Mouse (Mus musculus): ENCODE data around the gene Rasa3.

Gene Rasa3

DNA sequence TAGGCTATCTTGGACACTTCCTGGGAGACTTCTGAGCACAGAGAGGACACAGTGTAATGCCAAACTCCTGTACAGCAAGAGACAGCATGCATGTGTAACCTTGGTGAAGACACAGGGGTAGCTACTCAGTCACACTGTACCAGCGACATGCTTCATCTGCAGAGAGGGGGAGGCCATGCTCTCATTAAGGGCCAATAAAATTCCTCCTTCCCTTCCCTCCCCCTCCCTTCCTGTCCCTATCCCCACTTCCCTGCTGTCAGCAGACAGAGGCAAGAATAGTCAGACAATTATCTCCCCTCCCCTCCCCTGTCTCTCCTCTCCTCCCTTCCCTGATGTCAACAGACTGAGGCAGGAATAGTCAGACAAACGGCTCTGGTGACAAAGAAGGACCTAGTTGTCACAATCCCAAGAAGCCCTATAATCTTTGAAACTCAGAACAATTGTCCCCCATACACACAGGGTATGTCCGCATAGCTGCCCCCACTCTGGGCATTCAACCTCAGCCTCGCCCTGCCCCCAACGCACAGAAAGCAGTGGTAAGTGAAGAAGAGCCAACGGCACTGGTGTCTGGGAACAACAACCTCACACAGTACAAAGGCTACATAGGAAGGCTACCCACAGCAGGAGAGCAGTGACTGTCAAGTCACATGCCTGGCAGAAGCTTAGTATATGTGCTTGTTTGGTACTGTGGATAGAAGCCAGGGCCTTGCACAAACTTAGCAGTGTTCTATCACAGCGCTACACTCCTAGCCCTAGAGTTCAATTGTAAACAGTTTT lies 28.8 kb downstream of the Rasa3 start:
- no peak for DNase-seq (ENCODE audit: low spot score)

DNA sequence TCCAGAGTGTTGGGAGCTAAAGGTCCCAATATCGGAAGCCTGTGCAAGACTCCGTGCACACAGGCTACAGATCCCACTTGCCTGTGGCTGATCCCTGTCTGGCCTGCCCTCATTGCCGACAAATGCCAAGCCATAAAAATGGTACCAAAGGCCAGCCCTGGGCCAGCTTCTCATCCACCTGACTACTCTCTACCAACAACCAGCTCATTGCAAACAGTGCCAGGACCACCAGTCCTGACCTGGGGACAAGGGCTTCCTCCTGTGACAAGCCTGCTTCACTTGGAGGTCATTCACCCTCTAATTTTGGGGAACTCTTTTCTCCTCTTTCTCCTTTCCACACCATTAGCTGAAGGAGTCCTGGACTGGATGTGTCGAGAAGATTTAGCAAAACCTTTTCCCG lies 29.8 kb downstream of the Rasa3 start:
- DNase-seq (ENCODE audit: low spot score) = no peak

DNA sequence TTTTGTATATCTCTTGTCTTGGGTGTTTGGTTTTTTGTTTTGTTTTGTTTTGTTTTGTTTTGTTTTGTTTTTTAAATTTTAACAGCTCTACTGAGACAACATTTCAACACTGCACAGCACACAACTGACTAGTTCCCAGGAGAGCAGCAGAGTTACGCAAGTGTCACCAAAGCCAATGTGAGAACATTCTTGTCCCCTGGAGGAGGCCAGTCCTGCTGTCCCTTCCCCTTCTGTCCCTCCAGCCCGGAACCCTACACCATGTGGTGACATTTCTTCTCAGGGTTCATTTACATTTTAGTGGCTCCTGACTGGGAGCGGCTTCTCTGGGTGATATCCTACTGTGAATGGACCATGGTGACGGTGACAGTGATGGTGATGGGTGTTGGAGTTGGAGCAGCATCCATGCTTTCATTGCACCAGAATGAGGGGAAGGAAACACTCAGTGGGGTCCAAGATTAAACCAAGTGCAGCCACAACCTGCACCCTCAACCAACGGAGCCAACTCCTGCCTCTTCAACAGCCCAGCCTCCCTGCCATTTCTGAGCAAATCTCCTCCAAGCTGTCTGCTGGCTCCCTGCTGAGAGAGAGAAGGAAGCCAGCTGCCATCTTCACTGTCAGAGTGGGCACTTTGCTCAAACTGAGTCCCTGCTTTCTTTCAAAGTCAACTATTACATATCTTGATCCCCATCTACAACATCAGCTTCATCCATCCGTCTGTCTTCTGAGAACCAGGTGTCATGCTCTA lies 32.3 kb downstream of the Rasa3 start:
- DNase-seq (ENCODE audit: low spot score) = no peak

DNA sequence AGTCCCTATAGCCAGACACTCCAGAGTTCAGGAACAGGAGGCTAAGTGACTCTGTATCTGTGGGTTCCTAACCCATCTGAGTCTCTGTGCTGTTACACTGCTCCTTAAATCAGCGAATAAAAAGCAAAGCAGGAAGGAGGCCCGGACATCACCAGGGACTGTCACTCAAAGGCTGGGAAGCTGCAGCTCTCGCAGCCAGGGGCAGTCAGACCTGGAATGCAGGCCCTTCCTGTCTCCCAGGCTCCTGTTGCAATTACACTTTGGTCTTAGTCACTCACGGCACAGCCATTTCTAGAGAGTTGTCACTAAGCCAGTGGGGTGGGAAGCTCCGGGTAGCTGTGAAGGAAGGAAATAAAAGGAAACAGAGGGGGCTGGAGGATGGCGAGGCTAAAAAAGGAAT lies 33.2 kb downstream of the Rasa3 start:
- no peak for DNase-seq (ENCODE audit: low spot score)

DNA sequence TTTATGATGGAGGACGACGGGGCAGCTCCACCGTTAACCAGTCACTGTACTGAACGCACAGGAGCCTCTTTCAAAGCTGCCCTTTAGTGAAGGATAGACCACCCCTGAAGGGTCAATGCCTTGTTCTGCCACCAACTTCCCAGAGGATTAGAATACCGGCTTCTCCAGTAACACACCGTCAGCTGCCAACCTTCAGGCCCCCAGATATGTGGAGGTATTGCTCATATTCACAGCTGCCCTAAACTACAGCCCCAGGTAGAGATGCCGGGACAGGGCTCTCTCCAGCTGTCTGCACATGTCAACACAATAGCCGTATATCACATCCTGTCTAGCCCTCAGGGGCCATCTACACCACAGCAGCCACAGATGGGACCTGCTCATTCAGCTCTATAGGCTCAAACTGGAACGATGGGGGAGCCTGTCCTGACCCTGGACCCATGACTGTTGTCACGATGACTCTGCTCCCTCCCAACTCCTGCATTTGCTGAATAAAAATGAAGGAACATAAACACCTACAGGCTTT lies 34.7 kb downstream of the Rasa3 start:
- no peak for DNase-seq (ENCODE audit: low spot score)

DNA sequence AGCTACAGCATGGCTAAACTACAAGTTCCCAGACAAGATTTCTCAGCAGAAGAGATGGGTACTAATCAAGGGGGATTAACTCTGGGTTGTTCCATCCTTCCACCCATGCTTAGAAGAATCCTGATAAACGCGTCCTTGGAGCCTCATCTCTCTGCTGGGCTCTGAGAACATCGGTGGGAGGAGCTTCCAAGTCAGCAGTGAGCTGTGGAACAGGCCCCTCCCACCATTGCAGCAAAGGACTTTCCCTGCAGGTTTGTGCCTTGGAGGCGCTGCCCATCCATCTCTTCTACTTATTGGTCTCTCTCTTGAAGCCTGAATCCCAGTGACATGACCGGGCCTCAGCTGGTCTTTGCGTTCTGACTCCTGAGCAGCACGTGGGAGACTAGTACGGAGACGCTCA lies 36.2 kb downstream of the Rasa3 start:
- no peak for DNase-seq (ENCODE audit: low spot score)

DNA sequence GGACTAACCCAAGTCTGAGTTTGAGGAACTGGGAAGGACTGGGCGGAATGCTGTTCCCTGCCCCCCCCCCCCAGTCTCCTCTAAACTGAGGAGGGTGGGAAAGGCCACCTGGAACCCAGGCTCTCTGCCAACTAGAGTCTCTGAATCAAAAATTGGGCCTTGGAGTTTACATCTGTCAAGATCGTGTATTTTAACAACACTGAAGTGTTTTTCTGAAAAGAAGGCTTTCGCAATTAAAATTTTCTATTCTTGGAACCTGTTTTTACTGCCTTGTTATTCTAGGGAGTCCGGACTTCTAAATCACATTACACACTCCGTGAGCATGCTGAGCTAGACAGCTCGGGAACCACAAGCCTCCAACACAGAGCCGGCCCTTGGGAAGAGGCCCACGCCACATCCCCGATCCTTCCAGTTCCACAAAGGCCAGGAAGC lies 36.9 kb downstream of the Rasa3 start:
- DNase-seq (ENCODE audit: low spot score) = no peak

DNA sequence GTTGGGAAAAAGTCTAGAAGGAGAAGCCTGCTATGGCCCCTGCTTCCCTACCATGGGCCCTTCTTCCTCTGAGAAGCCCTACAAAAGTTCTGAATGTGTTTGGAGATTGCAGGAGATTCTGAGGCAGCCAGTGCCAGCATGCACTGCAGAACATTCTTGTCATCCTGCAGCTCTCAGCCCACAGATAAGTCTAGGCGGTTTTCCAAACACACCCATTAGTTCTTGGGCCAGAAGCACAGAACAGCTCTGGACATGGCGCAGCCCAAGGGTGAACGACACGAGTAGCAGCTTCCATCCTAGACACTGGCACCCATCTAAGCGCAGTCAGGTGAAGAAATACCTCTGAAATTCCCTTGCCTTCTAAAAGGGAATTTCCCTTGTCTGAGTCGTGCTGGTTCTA lies 44.3 kb downstream of the Rasa3 start:
- DNase-seq (ENCODE audit: low spot score) = no peak

DNA sequence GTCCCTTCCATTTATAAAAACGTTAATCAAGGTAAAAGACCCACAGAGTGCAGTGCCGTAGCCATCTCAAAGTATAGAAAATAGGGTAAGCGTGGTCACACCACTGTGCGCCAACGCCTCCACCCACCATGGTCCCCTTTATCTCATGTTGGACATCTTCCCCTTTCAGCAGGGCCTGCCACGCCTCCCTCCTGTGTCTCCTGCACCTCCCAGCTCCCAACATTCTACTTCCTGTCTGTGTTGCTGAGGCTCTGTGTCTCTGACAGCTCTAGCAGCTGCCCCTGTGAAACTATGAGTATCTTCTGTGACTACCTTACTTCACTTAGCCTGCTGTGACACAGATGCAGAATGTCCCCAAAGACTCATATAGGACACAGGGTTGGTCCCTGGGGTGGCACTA lies 45.1 kb downstream of the Rasa3 start:
- no peak for DNase-seq (ENCODE audit: low spot score)

DNA sequence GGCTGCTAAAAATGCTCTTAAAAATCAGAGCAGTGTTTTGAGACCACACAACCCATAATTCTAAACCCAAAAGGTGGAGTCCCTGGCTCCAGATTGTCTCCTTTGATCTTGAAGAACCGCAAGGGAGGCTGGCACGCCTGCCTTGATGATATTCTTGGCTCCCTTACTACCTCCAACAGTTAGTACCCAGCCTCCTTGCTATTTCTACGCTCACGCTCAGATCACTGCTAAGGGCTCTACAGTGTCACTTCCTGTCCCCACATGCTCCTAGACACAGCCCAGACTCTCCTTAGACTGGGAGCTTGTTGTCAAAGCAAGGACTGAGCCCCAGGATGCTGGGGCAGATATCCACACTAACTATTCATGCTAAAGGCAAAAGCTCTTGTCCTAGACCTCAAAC lies 46.6 kb downstream of the Rasa3 start:
- DNase-seq (ENCODE audit: low spot score) = no peak

DNA sequence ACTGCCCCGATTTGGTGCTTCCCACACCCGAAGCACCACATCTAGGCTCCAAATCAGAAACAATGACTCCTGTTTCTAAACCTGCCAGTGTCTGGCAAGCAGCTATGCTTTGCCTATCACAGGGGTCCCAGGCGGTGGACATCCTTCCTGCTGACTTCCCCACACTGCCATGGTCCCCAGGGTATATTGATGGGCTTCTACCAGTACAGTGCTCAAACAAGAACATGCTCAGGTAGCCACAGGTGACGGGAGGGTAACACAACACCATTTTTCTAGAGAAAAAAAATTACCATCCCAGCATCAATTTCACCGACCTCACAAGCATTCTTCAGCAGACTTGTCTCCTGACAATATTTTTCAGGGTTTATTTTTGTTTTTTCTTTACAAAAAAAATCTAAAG lies 47.2 kb downstream of the Rasa3 start:
- no peak for DNase-seq (ENCODE audit: low spot score)

DNA sequence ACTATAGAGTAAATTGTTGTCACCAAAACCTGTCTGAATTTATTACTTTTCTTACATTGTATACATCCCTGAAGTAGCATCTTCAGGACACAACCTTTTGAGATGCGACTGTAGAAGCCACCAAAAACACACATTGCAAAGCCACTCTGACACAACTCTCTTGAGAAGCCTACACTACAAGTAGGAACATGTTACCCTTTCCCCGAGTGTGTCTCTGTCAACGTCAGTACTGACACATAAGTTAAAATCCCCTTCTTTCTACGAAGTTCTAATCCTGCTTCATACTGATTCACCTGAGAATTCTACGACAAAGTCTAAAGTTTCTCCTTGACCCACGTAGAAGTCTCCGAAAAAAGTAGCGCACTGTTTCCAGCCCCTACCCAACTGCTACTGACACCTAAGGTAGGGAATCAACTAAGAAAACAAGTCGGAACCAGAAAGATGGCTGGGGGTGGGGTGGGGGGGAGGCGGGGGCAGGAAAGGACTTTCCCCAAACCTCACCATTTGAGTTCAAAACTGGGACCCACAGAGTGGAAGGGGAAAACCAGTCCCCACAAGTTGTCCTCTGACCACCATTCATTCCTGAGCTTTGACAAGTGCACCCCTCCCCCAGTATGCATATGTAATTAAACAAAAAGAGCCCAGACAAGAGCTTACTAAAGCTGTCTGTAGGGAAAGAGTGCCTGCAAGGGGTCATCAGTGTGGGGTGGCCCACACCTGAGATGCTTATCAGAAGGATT lies 47.9 kb downstream of the Rasa3 start:
- DNase-seq (ENCODE audit: low spot score) = no peak

DNA sequence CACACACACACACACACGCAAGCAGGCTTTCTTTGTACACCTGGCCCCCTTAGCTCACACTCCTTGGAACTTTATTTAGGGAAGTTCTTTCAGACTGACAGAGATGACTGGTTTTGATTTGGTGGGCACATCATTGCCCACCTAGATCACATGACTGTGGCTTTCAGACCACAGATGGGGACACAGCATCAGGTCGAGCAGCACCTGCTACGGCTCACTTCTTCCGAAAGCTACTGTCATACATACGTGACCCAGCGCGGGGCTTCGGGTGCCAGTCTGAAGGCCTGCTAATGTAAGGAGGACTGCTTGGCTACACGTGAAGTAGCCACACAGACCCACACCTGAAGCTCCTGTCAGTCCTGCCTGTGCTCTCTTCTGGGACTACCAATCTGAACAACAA lies 49.3 kb downstream of the Rasa3 start:
- no peak for DNase-seq (ENCODE audit: low spot score)

DNA sequence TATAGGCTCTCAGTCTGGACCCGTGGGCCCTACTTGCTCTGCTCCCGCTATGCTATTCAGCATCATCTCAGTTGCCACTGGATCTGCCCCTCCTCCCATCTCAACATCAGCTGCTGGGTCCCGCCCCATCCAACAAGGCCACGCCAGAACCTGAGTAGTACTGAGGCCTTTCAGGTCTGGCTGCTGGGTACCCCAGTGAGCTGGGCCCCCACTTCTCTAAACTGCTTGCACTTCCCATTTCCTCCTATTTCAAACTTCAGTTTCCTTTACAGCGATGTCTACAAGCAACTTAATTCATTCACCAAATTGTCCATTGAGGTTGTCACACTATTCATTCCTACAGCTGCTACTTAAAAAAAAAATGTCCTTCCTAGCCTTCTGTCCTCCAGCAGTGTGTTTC lies 49.8 kb downstream of the Rasa3 start:
- DNase-seq (ENCODE audit: low spot score) = no peak

DNA sequence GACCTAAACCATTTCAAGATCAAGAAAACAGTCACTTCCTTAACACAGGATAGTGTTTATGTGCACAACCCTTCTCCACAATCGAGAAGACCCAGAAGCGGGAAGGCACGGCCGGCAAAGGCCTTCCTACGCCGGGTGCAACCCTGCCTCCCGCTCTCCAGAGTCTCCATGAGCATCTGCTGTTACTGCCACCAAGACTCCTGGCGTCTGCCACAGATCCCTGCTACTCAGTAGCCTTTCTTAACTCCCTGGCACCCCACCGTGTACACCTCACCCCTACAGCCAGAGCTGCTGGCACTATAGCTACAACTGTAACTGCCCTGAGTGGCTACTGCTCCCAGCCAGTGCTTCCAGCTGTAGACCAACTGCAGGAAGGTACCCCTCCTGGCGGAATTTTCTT lies 51.3 kb downstream of the Rasa3 start:
- no peak for DNase-seq (ENCODE audit: low spot score)

DNA sequence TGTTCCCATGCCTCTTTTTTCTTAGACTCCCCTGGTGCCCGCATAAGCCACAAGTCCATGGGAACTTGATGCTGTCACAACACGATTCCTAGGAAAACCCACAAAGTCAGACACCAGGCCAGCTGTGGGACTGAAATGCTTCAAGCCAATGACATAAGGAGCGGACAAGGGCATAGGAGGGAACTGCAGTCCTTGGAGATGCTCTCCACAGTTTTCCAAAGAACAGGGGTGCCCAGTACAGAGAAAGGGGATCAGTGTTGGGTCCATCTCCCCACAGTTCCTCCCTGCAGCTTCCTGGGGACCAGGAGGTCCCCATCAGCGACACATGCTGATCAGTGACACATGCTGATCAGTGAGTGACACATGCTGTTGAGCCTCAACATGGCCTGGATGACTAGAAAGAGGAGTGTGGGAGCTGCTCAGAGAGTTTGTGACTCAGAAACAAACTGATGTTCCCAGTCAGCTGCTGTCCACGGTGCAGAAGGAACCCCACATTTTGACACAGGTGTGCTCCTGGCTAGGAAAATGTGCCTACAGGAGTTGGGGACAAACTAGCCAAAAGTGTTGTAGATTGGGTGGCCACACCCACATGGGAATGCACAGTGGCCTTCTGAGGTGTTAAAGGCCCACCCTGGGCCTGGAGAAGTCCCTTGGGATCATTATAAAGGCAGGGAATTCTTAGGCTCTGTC lies 52.0 kb downstream of the Rasa3 start:
- DNase-seq (ENCODE audit: low spot score) = no peak

DNA sequence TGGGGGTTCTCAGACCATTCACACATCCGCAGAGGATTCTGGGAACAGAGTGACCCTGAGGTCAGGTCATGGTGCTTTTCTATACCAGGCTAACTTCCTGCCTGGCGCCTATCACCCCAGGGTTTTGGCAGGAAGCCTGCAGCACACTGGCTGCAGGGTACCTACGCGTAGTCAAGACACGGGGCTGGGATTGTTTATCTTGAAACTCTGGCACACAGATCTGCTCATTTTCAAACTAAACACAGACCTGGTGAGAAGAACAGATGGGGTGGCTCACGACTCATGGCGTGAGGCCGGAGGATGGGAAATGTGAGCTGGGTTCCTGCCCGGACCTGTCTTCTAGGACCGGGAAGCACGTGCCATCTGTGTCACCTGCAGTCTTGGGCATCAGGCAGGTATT lies 52.5 kb downstream of the Rasa3 start:
- no peak for DNase-seq (ENCODE audit: low spot score)

DNA sequence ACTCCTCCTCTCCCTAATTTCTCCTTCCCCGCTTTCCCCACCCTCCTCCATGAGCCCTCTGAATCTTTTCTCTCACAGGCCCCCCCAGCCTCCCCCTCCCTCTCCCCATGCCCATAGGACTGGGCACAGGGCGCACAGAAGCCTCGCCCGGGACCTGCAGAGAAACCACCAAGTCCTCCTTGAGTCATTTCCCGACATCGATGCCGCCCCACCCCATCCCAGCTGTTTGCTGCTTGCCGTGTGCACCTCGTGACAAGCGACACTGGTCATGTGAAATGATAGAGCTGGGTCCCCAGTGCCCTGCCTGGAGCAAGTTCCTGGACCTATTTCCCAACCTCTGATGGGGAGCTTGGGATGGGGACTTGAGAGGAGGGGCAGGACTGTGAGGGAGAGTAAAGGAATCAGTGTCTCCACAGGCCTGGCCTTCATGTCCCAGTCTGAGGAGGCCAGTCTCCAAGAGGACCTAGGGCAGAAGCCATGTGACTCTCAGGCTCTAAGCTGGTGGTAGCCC lies 53.4 kb downstream of the Rasa3 start:
- no peak for DNase-seq (ENCODE audit: low spot score)

DNA sequence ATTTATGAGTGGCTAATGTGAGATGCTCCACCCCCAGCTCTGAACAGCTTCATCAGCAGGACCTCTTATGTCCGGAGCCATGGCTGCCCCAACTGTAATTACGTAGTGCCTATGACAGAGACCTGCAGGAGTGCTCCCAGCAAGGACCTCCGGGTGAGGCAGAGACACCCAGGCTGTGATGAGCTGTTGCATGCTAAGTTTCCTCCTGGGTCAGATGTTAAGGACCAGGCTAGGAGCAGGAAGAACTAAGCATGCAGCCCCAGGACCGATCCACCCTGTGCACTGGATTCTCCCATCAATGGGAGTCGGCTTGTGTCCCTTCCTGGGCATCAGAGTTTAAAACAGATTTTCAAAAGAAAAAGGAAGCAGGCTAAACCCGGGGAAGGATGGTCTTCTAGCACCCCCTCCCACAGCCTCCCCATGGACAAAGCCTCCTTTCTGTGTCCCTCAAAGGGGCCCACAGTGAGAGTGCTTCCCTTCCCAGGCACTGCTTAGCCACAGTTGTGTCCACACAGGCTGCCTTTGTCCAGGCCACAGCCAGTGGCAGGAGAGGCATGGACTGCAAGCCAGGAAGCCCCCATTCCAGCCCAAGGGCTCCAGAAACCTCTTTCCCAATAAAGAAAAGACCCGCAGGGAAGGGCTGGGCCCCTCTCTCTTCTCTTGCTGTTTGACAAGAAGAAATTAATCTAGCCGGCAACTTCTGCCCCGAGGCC lies 54.2 kb downstream of the Rasa3 start:
- no peak for DNase-seq (ENCODE audit: low spot score)

DNA sequence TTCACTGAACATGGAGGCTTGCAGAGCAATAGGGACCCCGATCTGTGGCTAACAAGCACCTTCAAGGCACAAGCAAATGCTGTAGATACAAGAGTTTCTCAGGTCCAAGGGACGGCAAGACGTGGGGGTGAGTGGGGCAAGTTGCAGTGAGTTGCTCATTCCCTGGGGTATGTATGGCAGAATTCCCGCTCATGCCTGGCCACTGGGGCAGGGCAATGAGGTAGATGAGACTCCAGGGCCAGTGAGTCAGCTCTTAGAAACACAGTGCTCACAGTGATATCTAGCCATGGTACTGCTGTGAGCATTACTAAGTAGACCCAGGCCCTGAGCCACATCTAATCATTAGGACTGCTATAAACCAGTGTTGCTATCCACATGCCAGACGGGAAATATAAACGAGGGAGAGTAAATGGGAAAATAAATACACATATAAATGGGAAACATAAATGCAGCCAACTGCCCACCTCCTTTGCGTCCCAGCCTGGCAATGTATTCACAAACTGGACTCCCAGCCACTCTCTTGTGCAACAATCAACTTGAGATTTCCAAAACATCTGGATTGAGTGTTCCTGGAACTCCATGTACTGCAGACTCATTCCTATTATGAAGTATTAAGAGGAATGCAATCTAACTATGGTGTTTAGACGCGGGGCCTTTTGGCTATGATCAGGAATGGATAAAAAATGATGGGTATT lies 57.0 kb downstream of the Rasa3 start:
- no peak for DNase-seq (ENCODE audit: low spot score)
